Mouse (Mus musculus) liver, adult 2 months (tissue): ENCODE data around the gene Caap1. TPM values are rescaled to one million over a fixed set of nuclear protein-coding genes. Genes with fewer than 3 reads are reported as not detected.
A peak's percentile ranks its signal among the peaks of the same experiment; 100 is the strongest.

Source experiments
- DNase-seq: peaks from one replicate; pipeline ENCODE4 v3.0.0-alpha.2; 2011; ENCODE audit warnings: low read depth, low spot score; ENCODE audit errors: extremely low read depth
- H3K27ac ChIP-seq: fragments of 200-500 bp; replicated peaks from 2 replicates; pipeline ENCODE4 v1.5.1; 2012; ENCODE audit warnings: low read depth, mild to moderate bottlenecking, control low read depth, inconsistent platforms, low read length; ENCODE audit not compliant: insufficient read depth
- H3K27me3 ChIP-seq: fragments of 200-500 bp; 2 replicates; pipeline ENCODE4 v1.6.1; 2012; ENCODE audit warnings: mild to moderate bottlenecking, moderate library complexity, low read length, inconsistent platforms; ENCODE audit not compliant: control insufficient read depth, insufficient read depth
- H3K36me3 ChIP-seq: fragments of 200-500 bp; 2 replicates; pipeline ENCODE4 v1.6.1; 2012; ENCODE audit warnings: low read length, inconsistent platforms; ENCODE audit not compliant: control insufficient read depth, insufficient read depth
- H3K4me1 ChIP-seq: fragments of 200-500 bp; 2 replicates; pipeline ENCODE4 v1.6.1; 2011; ENCODE audit warnings: low read length; ENCODE audit not compliant: control insufficient read depth, insufficient read depth
- H3K4me3 ChIP-seq: fragments of 200-500 bp; 2 replicates; pipeline ENCODE4 v1.5.1; 2011; ENCODE audit warnings: low read depth, mild to moderate bottlenecking, control low read depth, low read length, moderate library complexity; ENCODE audit not compliant: insufficient read depth
- H3K79me2 ChIP-seq: fragments of 200-500 bp; 2 replicates; pipeline ENCODE4 v1.6.1; 2012; ENCODE audit warnings: inconsistent platforms, mild to moderate bottlenecking, low read length, moderate library complexity; ENCODE audit not compliant: control insufficient read depth, insufficient read depth
- H3K9ac ChIP-seq: fragments of 200-500 bp; 2 replicates; pipeline ENCODE4 v1.6.1; 2012; ENCODE audit warnings: low read depth, mild to moderate bottlenecking, control low read depth, inconsistent platforms, low read length
- CTCF ChIP-seq: fragments of 200-500 bp; IDR thresholded peaks from 2 replicates; pipeline ENCODE4 v1.5.1; 2011; ENCODE audit warnings: low read depth, low read length, control low read depth
- POLR2A ChIP-seq: fragments of 200-500 bp; IDR thresholded peaks from 2 replicates; pipeline ENCODE4 v1.6.1; 2011; ENCODE audit warnings: low read length, control low read depth; ENCODE audit not compliant: insufficient read depth; ENCODE audit errors: extremely low read depth
- WGBS: fragments of 180-500 bp; shearing (Covaris S2); methylation state at CpG from one replicate; pipeline ENCODE4 v1.1.7; 2018; 5-methylcytosine and 5-hydroxymethylcytosine counted together
- polyA plus RNA-seq: library from polyadenylated mRNA; depleted of rRNA; stranded (reverse); fragments of >200 nt; gene quantifications from 2 replicates; pipeline ENCODE4 v1.2.3, GENCODE M21; 2012; rRNA removed
- total RNA-seq: library from RNA; depleted of rRNA; stranded (reverse); fragments of >200 nt; gene quantifications from 2 replicates; pipeline ENCODE4 v1.2.3, GENCODE M21; 2014; rRNA removed

The Caap1 gene
- total and polyA plus RNA-seq, 2 experiments: 1.4 to 5.3 TPM

DNA sequence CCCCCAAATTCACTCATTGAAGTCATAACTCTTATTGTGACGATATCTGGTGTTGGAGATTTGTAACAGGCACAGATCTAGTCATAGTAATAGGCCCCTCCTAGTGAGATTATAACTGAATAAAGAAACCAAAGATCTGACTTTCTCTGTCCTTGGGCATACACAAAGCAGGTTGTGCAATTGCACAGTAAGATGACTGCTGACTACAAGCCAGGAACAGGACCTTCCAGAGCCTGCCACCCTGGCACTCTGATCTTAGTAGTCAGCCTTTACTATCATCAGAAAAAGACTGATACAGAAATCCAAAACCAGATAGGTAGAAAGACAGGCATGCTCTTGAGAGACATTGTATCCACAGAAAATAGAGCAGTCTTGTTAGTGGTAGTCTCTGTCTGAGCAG is 83.3 kb downstream of the Caap1 start:
- Histone ChIP-seq H3K4me1 (no peaks in the 10 kb centered on the region), H3K4me3 (no peak overlapping the region), H3K36me3 (peaks cover 5% of the 10 kb centered on the region; the same call in 1 of the 2 replicates), H3K9ac (no peak overlapping the region), H3K27ac (no peak overlapping the region), H3K79me2 (no peaks in the 10 kb centered on the region), H3K27me3 (no peaks in the 10 kb centered on the region)
- DNase-seq: peak; percentile 5
- no peak for TF ChIP-seq CTCF
- no peak for TF ChIP-seq POLR2A
- WGBS: 95% methylated on average over 1 of the region's 1 CpGs

- Histone ChIP-seq H3K27me3 (no peaks in the 10 kb centered on the region), H3K36me3 (peaks cover 20% of the 10 kb centered on the region), H3K9ac (no peak overlapping the region), H3K4me3 (no peak overlapping the region), H3K79me2 (no peaks in the 10 kb centered on the region), H3K4me1 (no peaks in the 10 kb centered on the region), H3K27ac (no peak overlapping the region)
- 91% methylated on average over 2 of the region's 2 CpGs for WGBS
- TF ChIP-seq POLR2A (no peak), CTCF (no peak)
- no peak for DNase-seq
Observed at GRCm38 (mm10) chr4:94459424-94459823, 97.2 kb downstream of the Caap1 start.

- H3K27me3 ChIP-seq: no peaks in the 10 kb centered on the region
- no peaks in the 10 kb centered on the region for H3K79me2 ChIP-seq
- H3K36me3 ChIP-seq: peaks cover 4% of the 10 kb centered on the region; the same call in 1 of the 2 replicates
- H3K9ac ChIP-seq: no peak overlapping the region
- DNase-seq: no peak
- H3K4me3 ChIP-seq: no peak overlapping the region
- no peaks in the 10 kb centered on the region for H3K4me1 ChIP-seq
- TF ChIP-seq POLR2A (no peak), CTCF (no peak)
- 93% methylated on average over 1 of the region's 1 CpGs for WGBS
- H3K27ac ChIP-seq: no peak overlapping the region
Observed at GRCm38 (mm10) chr4:94454857-94455256, 101.7 kb downstream of the Caap1 start.

Other genes with a start within 250 kb of the Caap1 start
- gene Gm10306, start 250 bp downstream of the Caap1 start, total RNA-seq: not detected in 2 replicates
- not detected in 2 replicates for gene Gm10306, start 250 bp downstream of the Caap1 start, polyA plus RNA-seq
- 46.7 and 49.6 TPM in 2 replicates for gene Plaa, start 46.4 kb upstream of the Caap1 start, total RNA-seq
- gene Plaa, start 46.4 kb upstream of the Caap1 start, polyA plus RNA-seq: 26.1 and 27.1 TPM in 2 replicates
- gene Ift74, start 57.7 kb upstream of the Caap1 start, total RNA-seq: 2.5 and 3.6 TPM in 2 replicates
- 0.24 and 0.33 TPM in 2 replicates for gene Ift74, start 57.7 kb upstream of the Caap1 start, polyA plus RNA-seq
- 0.09 TPM in 1 of 2 replicates, not detected in the other for gene Lrrc19, start 93.3 kb upstream of the Caap1 start, total RNA-seq
- gene Lrrc19, start 93.3 kb upstream of the Caap1 start, polyA plus RNA-seq: 0.07 TPM in 1 of 2 replicates, not detected in the other
- 12.7 and 15.0 TPM in 2 replicates for gene Tek, start 182.5 kb upstream of the Caap1 start, total RNA-seq
- 1.9 and 2.3 TPM in 2 replicates for gene Tek, start 182.5 kb upstream of the Caap1 start, polyA plus RNA-seq